Mouse (Mus musculus) kidney, postnatal 25 days (tissue): ENCODE results near the gene Lbhd2.

ENCODE experiments used
- DNase-seq, 2 experiments: peaks; one replicate each; pipeline ENCODE4 v3.0.0; 2021; ENCODE audit warnings: mixed read lengths in 2 of 2

The Lbhd2 gene

GRCm38 (mm10) chr12:111406622-111407021 is at the start of gene Lbhd2:
TSS of gene Lbhd2 (plus strand) at chr12:111406809.
- DNase-seq = no peak

GRCm38 (mm10) chr12:111360671-111361070 is 45.9 kb upstream of the Lbhd2 start:
- no peak for DNase-seq

- peak; percentile 71 to 76 for DNase-seq
These were observed 45.1 kb upstream of the Lbhd2 start for GRCm38 (mm10) chr12:111361319-111362098.

- DNase-seq = no peak
These were observed 42.4 kb upstream of the Lbhd2 start for GRCm38 (mm10) chr12:111364234-111364633.

GRCm38 (mm10) chr12:111367065-111367464 is 39.5 kb upstream of the Lbhd2 start:
- no peak for DNase-seq

GRCm38 (mm10) chr12:111370249-111370648 is 36.4 kb upstream of the Lbhd2 start:
- DNase-seq = peak in 1 of 2 experiments; percentile 33

GRCm38 (mm10) chr12:111371905-111372304 is 34.7 kb upstream of the Lbhd2 start:
- peak in 1 of 2 experiments; percentile 32 for DNase-seq

- DNase-seq = peak in 1 of 2 experiments; percentile 48
These were observed 33.2 kb upstream of the Lbhd2 start for GRCm38 (mm10) chr12:111373411-111373810.

- peak in 1 of 2 experiments; percentile 40 for DNase-seq
These were observed 31.9 kb upstream of the Lbhd2 start for GRCm38 (mm10) chr12:111374727-111375126.

GRCm38 (mm10) chr12:111375559-111375958 is 31.1 kb upstream of the Lbhd2 start:
- DNase-seq = peak in 1 of 2 experiments; percentile 48

GRCm38 (mm10) chr12:111376053-111376452 is 30.6 kb upstream of the Lbhd2 start:
- DNase-seq = no peak

- DNase-seq = peak; percentile 74 to 87
These were observed 29.7 kb upstream of the Lbhd2 start for GRCm38 (mm10) chr12:111376826-111377331.

GRCm38 (mm10) chr12:111377376-111377973 is 29.1 kb upstream of the Lbhd2 start, which contains the start of gene Cdc42bpb:
TSS of gene Cdc42bpb (minus strand) at chr12:111377718.
- peak; percentile 95 to 98 for DNase-seq

GRCm38 (mm10) chr12:111377986-111378490 is 28.6 kb upstream of the Lbhd2 start:
- DNase-seq = peak; percentile 56 to 77

GRCm38 (mm10) chr12:111378812-111379211 is 27.8 kb upstream of the Lbhd2 start:
- peak in 1 of 2 experiments; percentile 38 for DNase-seq

GRCm38 (mm10) chr12:111385883-111386641 is 20.5 kb upstream of the Lbhd2 start:
- DNase-seq = no peak

- peak; percentile 73 to 86 for DNase-seq
These were observed 19.9 kb upstream of the Lbhd2 start for GRCm38 (mm10) chr12:111386642-111387120.

- no peak for DNase-seq
These were observed 19.5 kb upstream of the Lbhd2 start for GRCm38 (mm10) chr12:111387146-111387545.

- DNase-seq = no peak
These were observed 12.6 kb upstream of the Lbhd2 start for GRCm38 (mm10) chr12:111394008-111394407.

GRCm38 (mm10) chr12:111396997-111397396 is 9.6 kb upstream of the Lbhd2 start:
- DNase-seq = no peak

- DNase-seq = peak; percentile 79 to 88
These were observed 5.0 kb upstream of the Lbhd2 start for GRCm38 (mm10) chr12:111401454-111402184.

- no peak for DNase-seq
These were observed 1.7 kb upstream of the Lbhd2 start for GRCm38 (mm10) chr12:111404880-111405279.
